Mouse (Mus musculus) erythroblast, embryonic 14.5 days (primary cell): Measurements from ENCODE around the gene Hoxd1.

Experiments used
- GATA1 ChIP-seq: IDR thresholded peaks from 2 replicates; pipeline ENCODE4 v1.6.1; 2012; ENCODE audit warnings: low read length, inconsistent platforms, mixed read lengths
- TAL1 ChIP-seq: IDR thresholded peaks from 3 replicates; pipeline ENCODE4 v1.6.1; 2012; ENCODE audit warnings: low read length, inconsistent platforms, mixed read lengths

DNA sequence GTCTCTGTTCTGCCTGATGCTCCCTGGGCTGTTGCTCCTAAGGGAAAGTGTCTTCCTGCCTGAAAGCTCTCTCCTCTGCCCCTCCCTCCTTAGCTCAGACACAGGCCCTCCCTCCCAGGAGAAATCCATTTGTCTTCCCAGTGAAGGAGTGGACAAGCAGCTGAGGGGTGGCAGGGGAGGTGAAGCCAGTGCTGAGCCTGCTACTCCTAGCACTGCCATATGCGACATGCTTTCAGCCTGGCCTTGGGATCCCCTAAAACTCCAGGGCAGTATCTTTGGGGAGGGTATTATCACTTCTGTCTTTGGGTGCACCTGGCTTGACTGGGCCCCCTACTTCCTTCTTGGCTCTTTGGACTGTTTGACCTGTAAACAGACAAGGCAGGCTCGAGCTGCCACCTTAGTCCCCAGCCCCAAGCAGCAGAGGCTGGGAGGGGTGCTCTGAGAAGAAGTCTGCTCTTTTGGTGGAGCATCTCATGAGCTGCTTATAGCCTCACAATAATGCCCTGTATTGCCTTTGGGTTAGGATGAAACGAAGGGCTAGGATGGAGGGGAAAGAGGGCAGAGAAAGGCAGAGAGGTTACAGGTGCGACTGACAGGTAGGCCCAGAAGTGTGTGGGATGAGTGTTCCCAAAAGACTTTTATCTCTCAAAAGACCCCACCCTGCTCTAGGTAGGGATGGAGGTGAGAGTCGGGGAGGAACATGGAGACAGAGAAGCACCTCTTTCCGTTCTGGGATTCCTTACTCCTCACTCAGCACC is 17.1 kb upstream of the Hoxd1 start:
- TF ChIP-seq TAL1 (no peak), GATA1 (no peak)
